Mouse (Mus musculus) lung, embryonic 14.5 days (tissue): ENCODE results near the gene Nab2. TPM values are rescaled to one million over a fixed set of nuclear protein-coding genes. Genes with fewer than 3 reads are reported as not detected.

Source experiments
- ATAC-seq: fragments of 200-750 bp; cut with Nextera tagmentation; 2 replicates; pipeline ENCODE4 v1.8.0; 2017; ENCODE audit warnings: mild to moderate bottlenecking, moderate TSS enrichment, moderate library complexity; ENCODE audit not compliant: insufficient read depth
- DNase-seq: peaks from one replicate; pipeline ENCODE4 v3.0.0-alpha.2; 2015
- H3K27ac ChIP-seq: fragments of 300-500 bp; sonication (generic); 2 replicates; pipeline ENCODE4 v1.5.1; 2014; ENCODE audit warnings: low read depth, mild to moderate bottlenecking, moderate library complexity
- H3K27me3 ChIP-seq: fragments of 300-500 bp; sonication (generic); 2 replicates; pipeline ENCODE4 v1.6.1; 2014; ENCODE audit warnings: low read length, control low read depth; ENCODE audit not compliant: insufficient read depth
- H3K36me3 ChIP-seq: fragments of 300-500 bp; sonication (generic); 2 replicates; pipeline ENCODE4 v1.6.1; 2014; ENCODE audit warnings: control low read depth; ENCODE audit not compliant: insufficient read depth
- H3K4me1 ChIP-seq: fragments of 300-500 bp; sonication (generic); 2 replicates; pipeline ENCODE4 v1.6.1; 2014; ENCODE audit warnings: antibody characterized with exemption, control low read depth; ENCODE audit not compliant: insufficient read depth
- H3K4me2 ChIP-seq: fragments of 300-500 bp; sonication (generic); 2 replicates; pipeline ENCODE4 v1.6.1; 2014; ENCODE audit warnings: mild to moderate bottlenecking
- H3K4me3 ChIP-seq: fragments of 300-500 bp; sonication (generic); 2 replicates; pipeline ENCODE4 v1.5.1; 2014; ENCODE audit warnings: low read depth, low read length
- H3K9ac ChIP-seq: fragments of 300-500 bp; sonication (generic); 2 replicates; pipeline ENCODE4 v1.6.1; 2014
- H3K9me3 ChIP-seq: fragments of 300-500 bp; sonication (generic); 2 replicates; pipeline ENCODE4 v1.6.1; 2016; ENCODE audit warnings: low read depth, low read length, control low read depth
- CTCF ChIP-seq: IDR thresholded peaks from 2 replicates; pipeline ENCODE4 v1.5.1; 2016; ENCODE audit warnings: antibody characterized with exemption, low read depth
- WGBS: fragments of 180-500 bp; shearing (Covaris S2); extraction: QIAGEN DNeasy Blood & Tissue Kit; methylation state at CpG from one replicate; pipeline ENCODE4 v1.1.7; 2014; 5-methylcytosine and 5-hydroxymethylcytosine counted together
- polyA plus RNA-seq: library from polyadenylated mRNA; unstranded; fragments of >200 nt; fragmentation: Nextera tagmentation; extraction: Ambion mirVana; gene quantifications from 2 replicates; pipeline ENCODE4 v1.2.1, GENCODE M21; 2014

Nab2 gene
- polyA plus RNA-seq, 1 experiment from 2014 or later: 13.5 TPM

DNA sequence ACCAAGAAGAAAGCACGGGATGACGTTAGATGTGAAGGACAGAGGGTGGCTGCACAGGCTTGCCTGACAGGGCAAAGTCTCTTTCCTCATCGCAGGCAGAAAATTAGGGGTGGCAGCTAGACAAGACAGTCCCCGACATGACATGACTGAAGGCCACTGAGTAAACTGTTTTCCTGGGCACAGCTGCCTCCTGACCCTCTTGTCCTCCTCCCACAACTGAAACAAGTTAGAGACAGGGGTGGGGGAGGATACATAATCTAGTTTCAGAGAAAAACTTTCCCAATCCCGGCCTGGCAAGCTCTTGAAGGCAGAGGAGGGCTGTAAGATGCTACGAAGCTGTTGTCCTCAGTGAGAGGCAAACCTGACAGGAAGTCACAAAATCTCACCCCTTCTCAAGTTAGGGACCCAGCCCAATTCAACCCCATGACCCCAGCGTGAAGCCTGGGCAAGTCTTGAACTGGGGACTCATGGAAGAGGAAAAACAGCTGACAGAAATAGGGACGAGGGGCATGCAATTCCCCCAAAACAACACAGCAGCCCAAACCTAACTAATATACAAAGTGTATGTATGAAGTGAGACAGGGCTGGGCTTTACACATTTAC is 49.1 kb downstream of the Nab2 start:
- 12% methylated on average over 8 of the region's 8 CpGs for WGBS
- Histone ChIP-seq H3K4me2 (peak overlapping the region; percentile 96), H3K27me3 (no peaks in the 10 kb centered on the region), H3K9ac (peak overlapping the region; percentile 74), H3K36me3 (no peaks in the 10 kb centered on the region), H3K27ac (peak overlapping the region; percentile 97; the same call in 1 of the 2 replicates), H3K4me1 (peaks cover 40% of the 10 kb centered on the region), H3K4me3 (peak overlapping the region; percentile 72), H3K9me3 (no peaks in the 10 kb centered on the region)
- DNase-seq (peak; percentile 37), ATAC-seq (no peak)
- no peak for TF ChIP-seq CTCF

DNA sequence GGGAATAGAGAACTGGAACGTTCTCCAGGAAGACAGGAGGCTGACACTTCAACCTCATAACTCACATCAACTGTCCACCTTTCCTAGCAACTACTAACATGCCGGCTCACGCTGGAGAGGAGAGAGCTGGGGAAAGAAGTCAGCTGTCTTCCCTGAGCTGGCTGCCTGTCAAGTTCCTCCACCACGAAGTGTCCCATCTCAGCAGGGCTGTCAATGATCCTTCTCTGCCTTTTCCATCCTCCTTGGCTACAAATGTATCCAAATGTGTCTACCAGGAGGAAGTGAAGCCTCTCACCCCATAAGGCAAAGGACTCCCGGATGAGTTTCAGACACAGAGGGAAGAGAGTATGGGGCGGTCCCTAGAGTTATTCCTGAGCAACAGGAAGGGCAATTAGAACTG is 50.2 kb downstream of the Nab2 start:
- TF ChIP-seq CTCF: no peak
- H3K4me2 ChIP-seq: peak overlapping the region; percentile 96
- ATAC-seq (no peak), DNase-seq (peak; percentile 79)
- no peaks in the 10 kb centered on the region for H3K27me3 ChIP-seq
- H3K4me1 ChIP-seq: peaks cover 46% of the 10 kb centered on the region
- H3K9ac ChIP-seq: no peak overlapping the region
- peak overlapping the region; percentile 97; the same call in 1 of the 2 replicates for H3K27ac ChIP-seq
- no peaks in the 10 kb centered on the region for H3K9me3 ChIP-seq
- peaks cover 5% of the 10 kb centered on the region; the same call in 1 of the 2 replicates for H3K36me3 ChIP-seq
- H3K4me3 ChIP-seq: peak overlapping the region; percentile 72; the same call in 1 of the 2 replicates
- WGBS: 14% methylated on average over 6 of the region's 6 CpGs

DNA sequence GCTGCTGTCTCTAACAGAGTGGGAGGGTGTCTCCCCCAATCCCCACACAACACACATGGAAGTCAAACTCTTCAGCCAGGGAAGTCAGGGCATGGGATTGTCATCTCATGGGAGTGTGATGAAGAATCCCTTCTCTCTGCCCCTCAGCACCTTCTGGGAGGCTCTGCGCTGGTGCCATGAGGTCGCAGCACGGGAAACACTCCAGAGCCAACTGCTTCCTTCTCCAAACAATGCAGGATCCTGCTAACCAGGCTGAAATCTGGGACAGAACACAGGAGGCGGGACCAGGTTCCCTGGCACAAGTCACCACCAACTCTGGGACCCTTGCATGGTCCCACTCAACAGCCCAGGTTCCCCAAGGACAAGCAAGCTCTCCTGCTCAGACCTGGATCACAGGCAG is 51.1 kb downstream of the Nab2 start:
- Histone ChIP-seq H3K4me1 (peaks cover 46% of the 10 kb centered on the region), H3K27me3 (no peaks in the 10 kb centered on the region), H3K9ac (no peak overlapping the region), H3K4me3 (no peak overlapping the region), H3K4me2 (peak overlapping the region; percentile 96), H3K9me3 (no peaks in the 10 kb centered on the region), H3K27ac (peak overlapping the region; percentile 3; the same call in 1 of the 2 replicates), H3K36me3 (peaks cover 14% of the 10 kb centered on the region; the same call in 1 of the 2 replicates)
- no peak for DNase-seq
- no peak for ATAC-seq
- WGBS: 30% methylated on average over 4 of the region's 4 CpGs
- no peak for TF ChIP-seq CTCF

DNA sequence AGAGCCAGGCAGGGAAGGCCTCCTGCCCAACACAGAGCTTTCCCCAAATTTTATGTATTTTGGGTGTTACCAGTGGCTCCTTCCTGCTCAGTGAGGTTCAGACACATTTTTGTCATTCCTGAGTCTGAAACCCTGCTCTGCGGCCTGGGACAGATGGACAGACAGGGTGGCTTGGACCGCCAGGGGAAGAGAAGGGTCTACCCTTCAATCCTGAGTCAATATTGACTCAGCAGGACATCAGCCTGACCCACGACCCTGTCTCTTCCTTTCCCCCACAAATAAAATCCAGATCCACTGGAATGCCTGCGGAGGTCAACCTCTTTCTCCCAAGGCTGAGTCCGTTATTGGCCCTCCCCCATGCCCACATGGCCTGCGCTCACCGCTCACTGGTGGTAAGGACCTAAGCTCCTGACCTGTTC is 52.1 kb downstream of the Nab2 start:
- no peaks in the 10 kb centered on the region for H3K9me3 ChIP-seq
- ATAC-seq (no peak), DNase-seq (peak; percentile 31)
- no peak overlapping the region for H3K9ac ChIP-seq
- peaks cover 24% of the 10 kb centered on the region for H3K36me3 ChIP-seq
- peaks cover 46% of the 10 kb centered on the region for H3K4me1 ChIP-seq
- H3K27me3 ChIP-seq: no peaks in the 10 kb centered on the region
- H3K4me2 ChIP-seq: 0 out of 2 replicates have a peak overlapping the region, but pooled peaks have one; percentile 26
- 30% methylated on average over 7 of the region's 7 CpGs for WGBS
- peak overlapping the region; percentile 88 for H3K27ac ChIP-seq
- no peak overlapping the region for H3K4me3 ChIP-seq
- no peak for TF ChIP-seq CTCF

DNA sequence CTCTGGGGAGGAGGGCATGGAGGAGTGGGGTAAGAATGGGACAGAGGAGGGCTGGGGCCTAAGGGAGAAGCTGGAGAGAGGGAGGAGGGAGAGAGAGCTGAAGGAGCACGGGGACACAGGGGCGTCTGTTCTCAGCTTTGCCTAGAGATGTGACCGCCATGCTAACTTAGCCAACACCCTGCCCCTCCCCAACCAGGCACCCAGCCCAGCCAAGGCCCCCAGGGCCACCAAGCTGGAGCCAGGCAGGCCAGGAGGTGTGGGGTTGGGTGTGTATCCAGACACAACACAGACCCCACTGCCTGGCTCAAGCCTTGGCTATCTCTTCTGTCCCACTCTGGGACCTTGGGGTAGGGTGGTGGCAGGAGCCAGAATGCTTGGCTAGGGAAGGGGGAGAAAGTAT is 52.8 kb downstream of the Nab2 start:
- H3K27ac ChIP-seq: peak overlapping the region; percentile 88
- H3K4me1 ChIP-seq: peaks cover 46% of the 10 kb centered on the region
- WGBS: 53% methylated on average over 3 of the region's 3 CpGs
- ATAC-seq (no peak), DNase-seq (no peak)
- H3K27me3 ChIP-seq: no peaks in the 10 kb centered on the region
- H3K9me3 ChIP-seq: no peaks in the 10 kb centered on the region
- H3K4me3 ChIP-seq: no peak overlapping the region
- peaks cover 29% of the 10 kb centered on the region for H3K36me3 ChIP-seq
- TF ChIP-seq CTCF: no peak
- peak overlapping the region; percentile 40 for H3K9ac ChIP-seq
- H3K4me2 ChIP-seq: peak overlapping the region; percentile 46

DNA sequence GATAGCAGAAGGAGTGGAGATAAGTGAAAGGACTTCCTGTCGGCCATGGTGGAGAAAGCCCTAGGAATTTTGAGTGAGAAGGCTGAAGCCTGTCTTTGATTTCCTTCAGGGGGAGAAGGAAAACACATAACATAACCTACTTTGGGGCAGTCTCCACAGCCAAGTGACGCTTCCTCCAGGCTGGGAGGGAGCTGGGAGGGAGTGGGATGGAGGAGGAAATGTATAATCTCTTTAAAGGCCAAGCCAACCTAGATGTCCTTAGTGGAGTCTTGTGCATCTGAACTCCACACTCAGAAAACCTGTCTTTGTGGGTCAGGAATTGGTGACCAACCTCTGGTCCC is 53.4 kb downstream of the Nab2 start:
- H3K4me2 ChIP-seq: peak overlapping the region; percentile 46
- 11% methylated on average over 2 of the region's 2 CpGs for WGBS
- DNase-seq (peak; percentile 51), ATAC-seq (0 out of 2 replicates have a peak, but pooled peaks have one; percentile 15)
- H3K27me3 ChIP-seq: no peaks in the 10 kb centered on the region
- H3K36me3 ChIP-seq: peaks cover 33% of the 10 kb centered on the region
- no peaks in the 10 kb centered on the region for H3K9me3 ChIP-seq
- no peak for TF ChIP-seq CTCF
- H3K4me3 ChIP-seq: no peak overlapping the region
- H3K27ac ChIP-seq: peak overlapping the region; percentile 88
- H3K4me1 ChIP-seq: peaks cover 46% of the 10 kb centered on the region
- H3K9ac ChIP-seq: no peak overlapping the region; the same call in 1 of the 2 replicates

DNA sequence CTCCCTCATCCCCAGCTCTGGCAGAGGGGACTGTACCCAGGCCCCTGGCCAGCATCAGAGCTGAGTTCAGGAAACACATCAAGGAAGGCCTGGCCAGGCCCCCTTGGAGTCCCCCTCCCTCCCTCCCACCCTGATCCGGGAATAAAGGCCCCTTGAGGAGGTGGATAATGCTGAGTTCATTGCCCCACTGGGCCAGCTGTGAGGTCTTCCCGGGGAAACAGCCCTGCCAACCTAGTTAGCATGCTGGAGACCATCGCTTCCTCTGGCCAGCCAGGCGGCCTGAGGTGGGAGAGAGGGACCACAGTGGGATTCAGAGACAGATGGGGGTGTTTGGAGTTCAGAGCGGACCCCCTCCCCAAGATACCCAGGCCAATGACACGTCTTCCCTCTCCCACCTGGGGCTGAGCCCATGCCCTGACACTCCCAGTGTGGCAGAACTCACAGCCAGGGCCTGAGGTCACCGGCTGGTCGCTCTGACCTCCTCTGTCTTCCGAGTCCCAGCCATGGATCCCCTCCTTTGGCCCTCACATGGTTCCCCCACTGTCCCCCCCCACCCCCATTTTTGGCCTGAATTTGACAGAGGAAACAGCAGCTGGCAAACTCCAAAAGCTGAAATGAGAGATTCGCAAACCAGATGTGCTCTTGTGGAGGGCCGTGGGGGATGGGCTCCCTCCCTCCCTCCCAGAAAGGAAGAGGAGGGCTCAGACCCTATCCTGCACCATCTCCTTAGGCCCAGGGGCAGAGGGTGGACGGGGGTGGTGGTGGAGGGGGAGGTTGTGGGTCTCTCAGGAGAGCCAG is 53.9 kb downstream of the Nab2 start:
- no peaks in the 10 kb centered on the region for H3K27me3 ChIP-seq
- peaks cover 46% of the 10 kb centered on the region for H3K4me1 ChIP-seq
- H3K36me3 ChIP-seq: peaks cover 39% of the 10 kb centered on the region
- DNase-seq: peak; percentile 77
- H3K27ac ChIP-seq: peak overlapping the region; percentile 88
- ATAC-seq: peak; percentile 57; the same call in 1 of the 2 replicates
- TF ChIP-seq CTCF: no peak
- no peaks in the 10 kb centered on the region for H3K9me3 ChIP-seq
- no peak overlapping the region; the same call in 1 of the 2 replicates for H3K4me3 ChIP-seq
- H3K9ac ChIP-seq: 0 out of 2 replicates have a peak overlapping the region, but pooled peaks have one; percentile 14
- WGBS: 22% methylated on average over 12 of the region's 12 CpGs
- peak overlapping the region; percentile 46 for H3K4me2 ChIP-seq
